Mouse (Mus musculus): ENCODE measurements around the gene Olfr155. TPM values are rescaled to one million over a fixed set of nuclear protein-coding genes. Genes with fewer than 3 reads are reported as not detected.
A peak's percentile ranks its signal among the peaks of the same experiment; 100 is the strongest.

Olfr155 gene
- polyA plus RNA-seq, 1 experiment from 2014 or later: not detected

GRCm38 (mm10) chr4:43863298-43863697 lies 11.9 kb downstream of the Olfr155 start:
- no peaks in the 10 kb centered on the region for H3K9me3 ChIP-seq (replicated peaks)
- H3K4me1 ChIP-seq: no peaks in the 10 kb centered on the region
- no peaks in the 10 kb centered on the region for H3K36me3 ChIP-seq
- H3K27ac ChIP-seq: no peak overlapping the region
- ATAC-seq (replicated peaks; ENCODE audit: low FRiP score): no peak
- H3K4me3 ChIP-seq (replicated peaks): no peak overlapping the region
- 70% methylated on average over 4 of the region's 4 CpGs for WGBS
- no peak overlapping the region for H3K4me2 ChIP-seq
- H3K9ac ChIP-seq: no peak overlapping the region
- H3K27me3 ChIP-seq: no peaks in the 10 kb centered on the region

- no peaks in the 10 kb centered on the region for H3K36me3 ChIP-seq
- no peak overlapping the region for H3K4me2 ChIP-seq
- no peak for ATAC-seq (replicated peaks; ENCODE audit: low FRiP score)
- no peak overlapping the region for H3K9ac ChIP-seq
- no peak overlapping the region for H3K27ac ChIP-seq
- H3K4me3 ChIP-seq (replicated peaks): no peak overlapping the region
- no peaks in the 10 kb centered on the region for H3K27me3 ChIP-seq
- 75% methylated on average over 10 of the region's 10 CpGs for WGBS
- peaks cover 10% of the 10 kb centered on the region for H3K4me1 ChIP-seq
- no peaks in the 10 kb centered on the region for H3K9me3 ChIP-seq (replicated peaks)
Observed at GRCm38 (mm10) chr4:43869821-43870220, 18.5 kb downstream of the Olfr155 start.

- H3K36me3 ChIP-seq: no peaks in the 10 kb centered on the region
- no peak for ATAC-seq (replicated peaks; ENCODE audit: low FRiP score)
Observed at GRCm38 (mm10) chr4:43874501-43874900, 23.1 kb downstream of the Olfr155 start.

GRCm38 (mm10) chr4:43875160-43875918 lies 24.0 kb downstream of the Olfr155 start, which contains the start of gene Reck:
TSS of gene Reck (plus strand) at chr4:43875530.
- H3K27me3 ChIP-seq: no peaks in the 10 kb centered on the region
- peak within 1 kb of the TSS; percentile 85 for H3K4me2 ChIP-seq
- peak within 1 kb of the TSS; percentile 67 for H3K27ac ChIP-seq
- H3K9me3 ChIP-seq (replicated peaks): no peaks in the 10 kb centered on the region
- H3K4me3 ChIP-seq (replicated peaks): peak within 1 kb of the TSS; percentile 74
- peak within 1 kb of the TSS; percentile 71 for H3K9ac ChIP-seq
- peaks cover 22% of the 10 kb centered on the region for H3K4me1 ChIP-seq
- WGBS: under 1% methylated on average over 73 of the region's 73 CpGs
- ATAC-seq (replicated peaks; ENCODE audit: low FRiP score): peak; percentile 95
- no peaks in the 10 kb centered on the region for H3K36me3 ChIP-seq

More at GRCm38 (mm10) chr4:43874501-43874900, 23.1 kb downstream of the Olfr155 start:
- Histone ChIP-seq H3K4me2 (peak overlapping the region; percentile 85), H3K4me1 (peaks cover 24% of the 10 kb centered on the region), H3K27ac (peak overlapping the region; percentile 67; the same call in 1 of the 2 replicates), H3K27me3 (no peaks in the 10 kb centered on the region), H3K4me3 (replicated peaks) (peak overlapping the region; percentile 74), H3K9me3 (replicated peaks) (no peaks in the 10 kb centered on the region), H3K9ac (0 out of 2 replicates have a peak overlapping the region, but pooled peaks have one; percentile 71)
- 36% methylated on average over 7 of the region's 7 CpGs for WGBS

- H3K9ac ChIP-seq: peak overlapping the region; percentile 71
- H3K4me3 ChIP-seq (replicated peaks): peak overlapping the region; percentile 74
- peak overlapping the region; percentile 85 for H3K4me2 ChIP-seq
- H3K27ac ChIP-seq: peak overlapping the region; percentile 67
- H3K9me3 ChIP-seq (replicated peaks): no peaks in the 10 kb centered on the region
- no peaks in the 10 kb centered on the region for H3K36me3 ChIP-seq
- peaks cover 19% of the 10 kb centered on the region for H3K4me1 ChIP-seq
- under 1% methylated on average over 20 of the region's 20 CpGs for WGBS
- H3K27me3 ChIP-seq: no peaks in the 10 kb centered on the region
- ATAC-seq (replicated peaks; ENCODE audit: low FRiP score): peak; percentile 78
Observed at GRCm38 (mm10) chr4:43875919-43876411, 24.6 kb downstream of the Olfr155 start.

GRCm38 (mm10) chr4:43877230-43877629 lies 25.9 kb downstream of the Olfr155 start:
- no peaks in the 10 kb centered on the region for H3K36me3 ChIP-seq
- peaks cover 19% of the 10 kb centered on the region for H3K4me1 ChIP-seq
- no peak overlapping the region for H3K9ac ChIP-seq
- H3K27ac ChIP-seq: no peak overlapping the region
- H3K27me3 ChIP-seq: no peaks in the 10 kb centered on the region
- WGBS: 96% methylated on average over 1 of the region's 1 CpGs
- no peak overlapping the region for H3K4me2 ChIP-seq
- no peak for ATAC-seq (replicated peaks; ENCODE audit: low FRiP score)
- no peak overlapping the region for H3K4me3 ChIP-seq (replicated peaks)
- no peaks in the 10 kb centered on the region for H3K9me3 ChIP-seq (replicated peaks)

GRCm38 (mm10) chr4:43878121-43878776 lies 26.9 kb downstream of the Olfr155 start:
- Histone ChIP-seq H3K27me3 (no peaks in the 10 kb centered on the region), H3K36me3 (no peaks in the 10 kb centered on the region), H3K4me2 (no peak overlapping the region), H3K4me3 (replicated peaks) (no peak overlapping the region), H3K9me3 (replicated peaks) (no peaks in the 10 kb centered on the region), H3K27ac (no peak overlapping the region), H3K4me1 (peaks cover 19% of the 10 kb centered on the region), H3K9ac (no peak overlapping the region)
- ATAC-seq (replicated peaks; ENCODE audit: low FRiP score): no peak
- WGBS: 65% methylated on average over 5 of the region's 5 CpGs

GRCm38 (mm10) chr4:43879566-43879965 lies 28.2 kb downstream of the Olfr155 start:
- Histone ChIP-seq H3K4me1 (peaks cover 28% of the 10 kb centered on the region), H3K4me3 (replicated peaks) (no peak overlapping the region), H3K9me3 (replicated peaks) (no peaks in the 10 kb centered on the region), H3K27me3 (no peaks in the 10 kb centered on the region), H3K36me3 (no peaks in the 10 kb centered on the region), H3K4me2 (no peak overlapping the region), H3K9ac (no peak overlapping the region), H3K27ac (no peak overlapping the region)
- ATAC-seq (replicated peaks; ENCODE audit: low FRiP score): no peak
- WGBS: 78% methylated on average over 6 of the region's 6 CpGs

GRCm38 (mm10) chr4:43884196-43884595 lies 32.8 kb downstream of the Olfr155 start:
- WGBS: 37% methylated on average over 4 of the region's 4 CpGs
- Histone ChIP-seq H3K9ac (no peak overlapping the region), H3K9me3 (replicated peaks) (no peaks in the 10 kb centered on the region), H3K4me2 (no peak overlapping the region), H3K4me1 (peaks cover 18% of the 10 kb centered on the region), H3K27me3 (no peaks in the 10 kb centered on the region), H3K27ac (peak overlapping the region; percentile 46; the same call in 1 of the 2 replicates), H3K36me3 (no peaks in the 10 kb centered on the region), H3K4me3 (replicated peaks) (no peak overlapping the region)
- no peak for ATAC-seq (replicated peaks; ENCODE audit: low FRiP score)

GRCm38 (mm10) chr4:43891247-43891646 lies 39.9 kb downstream of the Olfr155 start:
- Histone ChIP-seq H3K36me3 (peaks cover 8% of the 10 kb centered on the region), H3K9ac (no peak overlapping the region), H3K4me3 (replicated peaks) (no peak overlapping the region), H3K4me2 (no peak overlapping the region), H3K4me1 (0 out of 2 replicates have a peak, but pooled peaks cover 3% of the 10 kb centered on the region), H3K9me3 (replicated peaks) (no peaks in the 10 kb centered on the region), H3K27ac (no peak overlapping the region), H3K27me3 (no peaks in the 10 kb centered on the region)
- 90% methylated on average over 3 of the region's 3 CpGs for WGBS
- no peak for ATAC-seq (replicated peaks; ENCODE audit: low FRiP score)

GRCm38 (mm10) chr4:43897209-43897608 lies 45.8 kb downstream of the Olfr155 start:
- no peaks in the 10 kb centered on the region for H3K4me1 ChIP-seq
- ATAC-seq (replicated peaks; ENCODE audit: low FRiP score): no peak
- H3K27ac ChIP-seq: no peak overlapping the region
- H3K9me3 ChIP-seq (replicated peaks): no peaks in the 10 kb centered on the region
- peaks cover 35% of the 10 kb centered on the region for H3K36me3 ChIP-seq
- H3K4me3 ChIP-seq (replicated peaks): no peak overlapping the region
- no peak overlapping the region for H3K9ac ChIP-seq
- no peaks in the 10 kb centered on the region for H3K27me3 ChIP-seq
- no peak overlapping the region for H3K4me2 ChIP-seq

GRCm38 (mm10) chr4:43899197-43899596 lies 47.8 kb downstream of the Olfr155 start:
- Histone ChIP-seq H3K4me2 (no peak overlapping the region), H3K27ac (no peak overlapping the region), H3K36me3 (peaks cover 43% of the 10 kb centered on the region), H3K9ac (no peak overlapping the region), H3K4me3 (replicated peaks) (no peak overlapping the region), H3K9me3 (replicated peaks) (no peaks in the 10 kb centered on the region), H3K4me1 (no peaks in the 10 kb centered on the region), H3K27me3 (no peaks in the 10 kb centered on the region)
- WGBS: 41% methylated on average over 8 of the region's 8 CpGs
- ATAC-seq (replicated peaks; ENCODE audit: low FRiP score): no peak

All from kidney, embryonic 15.5 days (tissue).